In genomic region chr17:46021760-46022159, GRCm38 (mm10) we compare ENCODE assay signal across 23 mouse cellular contexts.
"Had no signal": no experiment of that assay in that cellular context is flagged by ENCODE, and none has a peak within 500 bp of the region (broad histone marks: within the 10 kb centered on the region; RNA-seq: fewer than 3 reads in every experiment).

No protein-coding gene starts in this region.

- H3K27ac ChIP-seq: heart, embryonic 10.5 days; hindbrain, embryonic 13.5 days; hindbrain, embryonic 15.5 days; hindbrain, postnatal 0 days; kidney, embryonic 15.5 days; kidney, postnatal 0 days; liver, embryonic 13.5 days; liver, embryonic 15.5 days had no signal

- DNase-seq: gastrocnemius, postnatal 10 days; gastrocnemius, postnatal 25 days; heart, adult 18-20 months; heart, postnatal 10 days; kidney, adult 11 months; kidney, adult 2 months; kidney, adult 9 months; kidney, postnatal 14 days; kidney, postnatal 36 days; layer of hippocampus, adult 9-11 months; layer of hippocampus, postnatal 36 days; liver; liver, embryonic 13.5 days; liver, postnatal 0 days had no signal

- H3K9me3 ChIP-seq: heart, embryonic 10.5 days; heart, embryonic 12.5 days; hindbrain, embryonic 13.5 days; hindbrain, embryonic 15.5 days; kidney, embryonic 15.5 days; liver, embryonic 13.5 days; liver, embryonic 15.5 days had no signal

- H3K4me2 ChIP-seq: heart, embryonic 12.5 days; hindbrain, embryonic 13.5 days; hindbrain, embryonic 15.5 days; kidney, embryonic 15.5 days; liver, embryonic 11.5 days; liver, embryonic 13.5 days; liver, embryonic 15.5 days had no signal

- H3K9ac ChIP-seq: heart, embryonic 12.5 days; hindbrain, embryonic 13.5 days; hindbrain, embryonic 15.5 days; kidney, embryonic 15.5 days; liver, embryonic 13.5 days; liver, embryonic 15.5 days; liver, postnatal 0 days had no signal

- H3K4me3 ChIP-seq: heart, embryonic 10.5 days; heart, embryonic 12.5 days; hindbrain, embryonic 13.5 days; hindbrain, embryonic 15.5 days; kidney, embryonic 15.5 days; liver, embryonic 13.5 days; liver, embryonic 15.5 days had no signal

- ATAC-seq: hindbrain, postnatal 0 days; liver, postnatal 0 days had no signal

- H3K27me3 ChIP-seq: heart, embryonic 12.5 days; hindbrain, embryonic 13.5 days; hindbrain, embryonic 15.5 days; kidney, embryonic 15.5 days; liver, embryonic 13.5 days; liver, embryonic 15.5 days had no signal
